Mouse (Mus musculus): ENCODE results near the gene Gbe1.

DNA sequence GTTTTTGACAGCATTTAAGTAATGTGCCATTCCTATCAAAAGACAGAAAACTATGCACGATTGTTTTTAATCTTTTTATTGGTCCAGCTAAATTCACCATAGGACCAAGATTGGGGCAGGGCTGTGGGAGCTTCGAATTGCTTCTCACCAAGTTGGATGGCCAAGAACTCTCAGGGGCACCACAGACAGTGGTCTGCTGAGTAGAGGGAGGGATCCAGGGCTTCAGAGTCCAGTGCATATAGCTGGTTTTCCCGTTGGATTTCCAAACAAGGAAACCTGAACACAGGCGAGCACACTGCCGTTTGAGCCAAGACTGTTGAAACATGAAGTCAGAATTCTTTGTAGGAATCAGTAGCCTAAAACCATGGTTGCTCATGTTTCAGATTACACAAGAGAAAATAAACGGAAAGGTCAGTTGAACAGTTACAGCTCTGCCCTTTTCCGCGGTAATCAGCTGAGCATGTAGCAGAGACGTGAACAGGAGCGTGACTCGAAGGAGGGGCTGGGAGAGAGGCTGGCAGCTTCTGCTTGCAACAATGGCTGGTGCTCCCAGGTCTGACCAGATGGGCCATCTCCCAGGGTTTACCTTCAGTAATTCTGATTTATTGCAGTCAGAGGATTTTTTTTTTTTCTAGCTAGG, 38.0 kb downstream of the Gbe1 start:
- TF ChIP-seq CTCF (IDR thresholded peaks at IDR 0.05; ENCODE audit: insufficient read depth, low read length) (no peak), POLR2A (IDR thresholded peaks at IDR 0.05; ENCODE audit: borderline replicate concordance, extremely low read depth, low read depth, low read length) (no peak)
